Mouse (Mus musculus) brain, embryonic 14.5 days (tissue): ENCODE results near the gene Ankrd24. TPM values are rescaled to one million over a fixed set of nuclear protein-coding genes. Genes with fewer than 3 reads are reported as not detected.
"Not testable (repeated sequence)": the region's sequence is repeated elsewhere in the genome, so short reads cannot be mapped to it uniquely, and the experiment has no call there.

Experiments used
- DNase-seq: peaks from one replicate; pipeline ENCODE4 v3.0.0-alpha.2; 2011; ENCODE audit warnings: low read depth
- CTCF ChIP-seq: fragments of 200-500 bp; IDR thresholded peaks from 2 replicates; pipeline ENCODE4 v1.5.1; 2012; ENCODE audit warnings: inconsistent platforms, mild to moderate bottlenecking, moderate library complexity, borderline replicate concordance; ENCODE audit not compliant: insufficient read depth, insufficient read length; ENCODE audit errors: extremely low read depth
- POLR2A ChIP-seq: fragments of 200-500 bp; IDR thresholded peaks from 2 replicates; pipeline ENCODE4 v1.6.1; 2012; ENCODE audit warnings: mild to moderate bottlenecking, inconsistent platforms, borderline replicate concordance; ENCODE audit not compliant: poor library complexity, insufficient read depth, insufficient read length, severe bottlenecking; ENCODE audit errors: extremely low read depth
- polyA plus RNA-seq: library from polyadenylated mRNA; depleted of rRNA; stranded (reverse); fragments of >200 nt; gene quantifications from 2 replicates; pipeline ENCODE4 v1.2.3, GENCODE M21; 2012

Gene Ankrd24
- polyA plus RNA-seq, 1 experiment, result 74.1 TPM

DNA sequence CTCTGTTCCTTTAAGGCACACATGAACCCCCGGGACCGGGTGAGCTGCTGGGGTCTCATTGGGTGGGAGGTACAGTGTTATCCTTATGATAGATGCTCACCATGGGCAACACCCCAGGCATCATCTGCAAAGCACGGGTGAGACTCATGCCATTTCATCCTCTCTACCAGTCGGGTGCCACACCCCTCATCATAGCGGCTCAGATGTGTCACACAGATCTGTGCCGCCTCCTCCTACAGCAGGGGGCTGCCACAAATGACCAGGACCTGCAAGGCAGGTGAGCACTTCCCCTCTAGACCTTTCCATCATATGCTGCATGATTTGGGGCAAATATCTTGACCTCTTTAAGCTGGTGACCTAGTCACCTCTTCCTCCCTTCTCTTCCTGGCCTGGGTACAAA, 9.8 kb downstream of the Ankrd24 start:
- TF ChIP-seq CTCF (no peak), POLR2A (no peak)
- DNase-seq, result no peak

GRCm38 (mm10) chr10:81640825-81641224, 12.5 kb downstream of the Ankrd24 start:
- DNase-seq, result not testable (repeated sequence)

- no peak for DNase-seq
- TF ChIP-seq CTCF, result no peak
- TF ChIP-seq POLR2A, result no peak
Observed at GRCm38 (mm10) chr10:81641566-81641965, 13.2 kb downstream of the Ankrd24 start.

DNA sequence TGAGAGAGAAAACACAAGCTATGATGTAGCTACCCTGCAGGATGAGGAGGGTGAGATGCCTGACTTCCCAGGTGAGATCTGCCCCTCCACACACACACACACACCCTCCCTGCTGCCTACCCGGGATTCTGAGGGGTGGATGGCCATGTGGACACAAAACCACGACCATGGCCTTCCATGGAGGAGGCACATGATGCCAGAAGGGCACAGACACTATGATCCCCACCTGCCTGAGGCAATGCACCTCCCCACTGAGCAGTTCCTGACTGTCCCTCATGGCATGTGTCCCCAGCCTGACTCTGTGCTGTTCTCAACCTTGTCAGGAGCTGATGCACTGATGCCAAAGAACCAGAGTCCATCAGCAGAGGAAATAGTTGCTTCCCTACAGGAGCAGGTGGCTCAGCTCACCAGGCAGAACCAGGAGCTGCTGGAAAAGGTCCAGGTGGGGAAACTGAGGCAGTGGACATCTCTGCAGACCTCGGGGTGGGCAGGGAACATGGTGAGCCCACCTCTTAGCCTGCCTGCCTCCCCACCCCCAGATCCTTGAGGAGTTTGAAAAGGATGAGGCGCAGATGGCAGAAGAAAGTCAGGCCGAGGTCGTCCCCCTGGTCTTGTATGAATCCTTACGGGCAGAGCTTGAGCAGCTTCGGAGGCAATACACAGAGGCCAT, 13.8 kb downstream of the Ankrd24 start:
- TF ChIP-seq CTCF (no peak), POLR2A (no peak)
- no peak for DNase-seq

DNA sequence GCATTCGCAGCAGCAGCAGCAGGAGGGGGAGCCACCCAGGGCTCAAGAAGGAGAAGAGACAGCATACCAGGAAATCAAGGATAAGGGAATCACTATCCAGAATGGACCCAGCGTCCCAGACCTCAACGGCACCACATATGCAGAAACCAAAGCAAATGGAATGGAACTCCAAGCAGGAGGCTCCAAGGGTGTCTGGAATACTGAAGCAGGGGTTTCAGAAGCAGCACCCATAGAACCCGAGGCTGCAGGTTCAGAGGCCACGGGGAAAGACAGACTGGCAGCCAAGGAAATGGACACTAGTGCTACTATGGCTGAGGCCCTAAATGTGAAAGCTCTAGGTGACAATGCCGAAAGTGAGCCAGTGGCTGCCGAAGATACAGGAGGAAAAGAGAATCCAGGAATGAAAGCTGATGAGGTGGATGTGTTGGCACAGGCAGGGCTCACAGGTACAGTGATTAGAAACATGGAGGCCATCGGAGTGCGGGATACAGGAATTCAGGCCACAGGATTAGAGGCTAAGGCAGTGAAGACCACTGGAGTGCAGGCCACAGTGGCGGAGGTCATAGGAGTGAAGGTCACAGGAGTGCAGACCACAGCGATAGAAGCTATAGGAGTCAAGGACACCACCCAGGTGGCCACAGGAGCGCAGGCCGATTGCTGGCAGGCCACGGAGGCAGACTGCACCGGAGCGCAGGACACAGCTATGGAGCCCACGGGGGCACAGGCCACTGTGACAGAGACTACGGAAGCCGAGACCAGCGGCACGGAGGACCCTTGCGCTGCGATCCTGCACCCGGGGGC, 14.5 kb downstream of the Ankrd24 start:
- DNase-seq, result peak; percentile 9
- TF ChIP-seq CTCF, result no peak
- TF ChIP-seq POLR2A, result no peak

- TF ChIP-seq POLR2A (peak; percentile 92), CTCF (peak; percentile 56; the same call in 1 of the 2 replicates)
- DNase-seq, result peak; percentile 98
Observed at GRCm38 (mm10) chr10:81643449-81644055, 15.2 kb downstream of the Ankrd24 start.

DNA sequence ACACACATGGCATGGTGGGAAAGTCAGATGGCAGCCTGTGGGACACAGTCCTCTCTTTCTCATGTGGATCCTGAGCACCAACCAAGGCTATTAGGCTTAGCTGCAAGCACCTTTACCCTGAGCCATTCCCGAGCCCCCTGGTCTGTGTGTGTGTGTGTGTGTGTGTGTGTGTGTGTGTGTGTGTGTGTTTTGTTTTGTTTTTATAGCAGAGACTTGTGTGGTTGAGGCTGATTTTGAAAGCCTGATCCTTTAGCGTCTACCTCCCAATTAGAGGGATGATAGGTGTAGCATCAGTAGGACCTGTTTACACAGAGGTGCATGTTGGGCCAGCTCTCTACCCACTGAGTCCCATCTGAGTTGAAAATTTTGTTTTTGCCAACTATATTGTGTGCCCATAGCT, 15.8 kb downstream of the Ankrd24 start:
- TF ChIP-seq CTCF (no peak), POLR2A (no peak)
- no peak for DNase-seq

- no peak for DNase-seq
Observed at GRCm38 (mm10) chr10:81644716-81645115, 16.4 kb downstream of the Ankrd24 start.

DNA sequence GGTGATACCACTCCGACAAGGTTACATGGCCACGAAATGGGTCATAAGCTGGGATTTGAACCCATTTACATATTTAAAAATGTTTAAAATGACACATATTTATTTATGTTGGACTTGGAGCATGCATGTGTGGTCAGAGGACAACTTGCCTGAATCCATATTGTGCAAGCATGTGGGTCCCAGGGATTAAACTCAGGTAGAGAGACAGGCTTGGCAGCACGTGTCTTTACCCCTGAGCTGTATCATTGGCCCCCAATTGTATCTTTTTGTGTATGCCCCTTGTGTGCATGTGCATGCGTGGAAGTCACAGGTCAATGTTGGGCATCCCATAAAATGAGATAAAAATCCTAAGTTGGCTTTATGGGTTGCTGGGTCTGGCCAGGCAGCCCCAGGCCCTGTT, 17.1 kb downstream of the Ankrd24 start:
- TF ChIP-seq CTCF (no peak), POLR2A (no peak)
- no peak for DNase-seq

More at GRCm38 (mm10) chr10:81644716-81645115, 16.4 kb downstream of the Ankrd24 start:
- TF ChIP-seq CTCF (no peak), POLR2A (no peak)

GRCm38 (mm10) chr10:81646015-81646555, 17.7 kb downstream of the Ankrd24 start:
- DNase-seq, result no peak

DNA sequence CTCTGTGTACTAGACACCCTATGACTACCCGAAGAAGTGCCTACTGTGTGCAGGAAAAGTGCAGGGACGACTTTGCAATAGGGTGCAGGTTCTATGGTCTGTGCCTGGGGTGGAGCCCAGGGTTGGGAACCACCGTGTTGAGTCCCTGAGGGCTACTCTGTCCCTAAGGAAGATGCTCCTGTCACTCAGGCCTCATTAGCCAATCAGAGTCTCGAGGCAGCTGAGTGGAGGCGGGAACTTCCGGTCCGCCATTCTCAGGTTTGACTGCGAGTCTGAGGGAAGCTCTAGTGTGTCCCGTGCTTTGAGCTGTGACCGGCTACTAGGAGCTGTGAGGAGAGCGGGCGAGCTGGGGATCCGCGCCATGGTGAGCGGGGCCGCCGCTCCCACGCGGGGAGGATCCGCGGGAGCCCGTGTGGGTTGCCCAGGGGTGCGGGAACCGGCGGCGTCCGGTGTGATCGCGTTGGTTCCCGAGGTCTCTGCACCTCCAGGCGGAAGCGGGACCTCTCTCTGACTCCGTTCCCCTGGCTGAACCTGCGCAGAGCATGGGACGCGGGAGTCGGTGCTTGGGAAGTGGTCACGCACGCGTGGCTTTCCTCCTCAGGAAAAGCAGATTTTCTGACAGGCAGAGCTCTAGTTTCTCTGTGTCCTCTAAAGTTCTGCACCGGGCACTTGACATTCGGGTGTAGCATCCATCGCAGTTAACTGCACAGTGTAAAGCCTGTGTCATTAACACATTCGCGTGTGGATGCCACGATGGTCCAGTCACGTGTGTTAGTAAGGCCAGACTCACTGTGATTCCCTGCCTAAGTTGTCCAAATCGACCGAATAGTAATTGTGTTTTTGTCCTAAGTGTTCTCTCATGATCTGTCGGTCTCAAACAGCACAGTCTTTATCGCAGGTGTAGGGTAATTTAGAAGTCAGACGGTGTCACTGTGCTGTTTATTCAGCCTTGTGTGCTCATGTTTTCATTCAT, 20.7 kb downstream of the Ankrd24 start, which contains the start of gene Gm10778:
Gm10778 (plus strand) TSS at position 257 of the 973 bp plus-strand sequence.
- TF ChIP-seq POLR2A, result 0 out of 2 replicates have a peak, but pooled peaks have one; percentile 7
- DNase-seq, result peak; percentile 95

More at GRCm38 (mm10) chr10:81646015-81646555, 17.7 kb downstream of the Ankrd24 start:
- TF ChIP-seq POLR2A, result no peak

DNA sequence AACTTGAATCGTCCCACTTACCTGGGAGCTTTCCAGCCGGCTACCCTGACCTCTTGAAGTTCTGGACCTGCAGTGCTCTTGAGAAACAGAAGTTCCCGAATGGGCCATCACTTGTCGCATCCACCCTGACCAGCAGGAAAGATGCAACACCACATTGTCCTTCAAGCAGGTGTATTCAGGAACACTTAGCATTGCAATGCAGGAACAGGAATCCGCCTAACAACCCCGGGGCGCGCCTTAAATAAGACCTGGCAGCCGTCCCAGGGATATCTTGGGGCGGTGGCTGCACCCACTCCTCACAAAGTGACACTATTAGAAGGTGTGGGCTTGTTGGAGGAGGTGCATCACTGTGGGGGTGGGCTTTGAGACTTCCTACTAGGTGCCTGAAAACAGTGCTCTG, 26.8 kb downstream of the Ankrd24 start:
- TF ChIP-seq CTCF (no peak), POLR2A (no peak)
- no peak for DNase-seq
